Mouse (Mus musculus): ENCODE data around the gene Etl4. TPM values are rescaled to one million over a fixed set of nuclear protein-coding genes. Genes with fewer than 3 reads are reported as not detected.
A peak's percentile ranks its signal among the peaks of the same experiment; 100 is the strongest.

Gene Etl4
- polyA plus RNA-seq, 1 experiment from 2014 or later: 77.7 TPM

- in situ Hi-C loops (cut with MboI; ENCODE audit: low pct_unique_long_range_greater_than_20kb): loop anchor here (5.0 kb wide), 1 partner anchor 159 kb away; no protein-coding TSS in a partner anchor
- no peak for ATAC-seq
- no peak for DNase-seq (ENCODE audit: low read depth, low spot score)
- POLR2A ChIA-PET: interaction anchor here (1.0 kb wide), 1 partner anchor 11 kb away, joined by 6 read pairs; no protein-coding TSS in a partner anchor
- CTCF ChIA-PET: interaction anchor here (1.4 to 1.6 kb wide), 3 partner anchors 9 to 155 kb away, joined by 5 to 6 read pairs (median 5); no protein-coding TSS in a partner anchor
- H3K27me3 ChIP-seq: no peaks in the 10 kb centered on the region
- TF ChIP-seq CTCF (IDR thresholded peaks at IDR 0.05): no peak
Observed at GRCm38 (mm10) chr2:20518506-20518905, 608.9 kb downstream of the Etl4 start.

DNA sequence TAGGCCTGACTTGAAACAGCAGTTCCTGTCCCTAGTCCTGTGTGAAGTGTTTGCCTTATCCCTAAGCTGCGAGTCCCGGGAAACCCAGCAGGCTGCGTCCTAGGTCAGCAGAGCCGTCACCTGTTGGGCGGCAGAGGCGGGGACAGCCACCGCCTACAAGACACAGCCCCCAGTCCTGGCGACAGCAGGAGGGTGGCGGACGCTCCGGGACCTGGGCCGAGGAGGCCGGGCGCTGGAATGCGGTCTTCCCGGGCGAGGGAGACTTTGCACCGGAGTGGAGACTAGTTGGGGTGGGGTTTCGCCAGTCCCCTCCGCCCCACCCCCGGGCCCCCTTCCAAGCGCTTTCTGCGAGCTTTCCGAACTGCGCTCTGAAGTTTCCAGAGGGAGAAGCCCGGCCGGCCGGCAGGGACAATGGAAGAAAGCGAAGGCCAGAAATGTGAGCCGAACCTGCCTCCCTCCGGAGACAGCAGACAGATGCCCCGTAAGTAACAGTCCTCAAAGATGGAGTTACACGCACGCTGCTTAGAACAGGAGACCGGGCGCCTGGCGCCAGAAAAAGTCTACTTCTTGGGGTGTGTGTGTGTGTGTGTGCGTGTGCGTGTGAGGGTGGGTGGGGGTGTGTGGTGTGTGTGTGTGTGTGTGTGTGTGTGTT, 610.0 kb downstream of the Etl4 start:
- peak; percentile 47 for TF ChIP-seq CTCF (IDR thresholded peaks at IDR 0.05)
- POLR2A ChIA-PET: interaction anchor here (0.6 to 1.1 kb wide), 5 partner anchors 12 to 579 kb away, joined by 3 to 6 read pairs (median 4); no protein-coding TSS in a partner anchor
- CTCF ChIA-PET: interaction anchor here (0.9 to 1.5 kb wide), 4 partner anchors 8 to 154 kb away, joined by 3 to 7 read pairs (median 6); no protein-coding TSS in a partner anchor
- ATAC-seq: peak; percentile 62
- DNase-seq (ENCODE audit: low read depth, low spot score): no peak
- no peaks in the 10 kb centered on the region for H3K27me3 ChIP-seq
- in situ Hi-C loops (cut with MboI; ENCODE audit: low pct_unique_long_range_greater_than_20kb): loop anchor here (5.0 kb wide), 1 partner anchor 158 kb away; no protein-coding TSS in a partner anchor

DNA sequence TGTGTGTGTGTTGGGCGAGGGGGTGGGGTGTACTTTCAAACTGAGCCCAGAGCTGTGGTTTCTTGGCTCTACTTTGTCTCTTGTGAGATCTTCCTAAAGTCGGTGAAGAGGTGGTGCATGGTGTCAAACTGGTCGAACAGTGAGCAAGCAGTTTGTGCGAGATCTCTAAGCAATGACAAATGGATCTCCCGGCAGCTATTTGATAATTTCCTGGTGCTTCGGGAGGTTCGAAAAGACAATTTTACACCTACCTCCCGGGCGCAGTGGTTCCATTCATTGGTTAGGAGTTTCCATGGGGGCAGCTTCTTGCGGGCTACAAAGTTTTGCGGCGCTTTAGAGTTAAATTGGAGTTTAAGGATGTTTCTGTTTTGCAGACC, 610.5 kb downstream of the Etl4 start:
- POLR2A ChIA-PET: interaction anchor here (0.6 to 1.1 kb wide), 3 partner anchors 50 to 579 kb away, joined by 3 to 5 read pairs (median 3); no protein-coding TSS in a partner anchor
- ATAC-seq: no peak
- TF ChIP-seq CTCF (IDR thresholded peaks at IDR 0.05): no peak
- H3K27me3 ChIP-seq: no peaks in the 10 kb centered on the region
- in situ Hi-C loops (cut with MboI; ENCODE audit: low pct_unique_long_range_greater_than_20kb): no loop called here
- CTCF ChIA-PET: interaction anchor here (1.5 kb wide), 1 partner anchor 95 kb away, joined by 7 read pairs; no protein-coding TSS in a partner anchor
- no peak for DNase-seq (ENCODE audit: low read depth, low spot score)

GRCm38 (mm10) chr2:20520636-20521595, 611.3 kb downstream of the Etl4 start:
- ChIA-PET POLR2A (interaction anchor here (0.8 to 1.1 kb wide), 2 partner anchors 49 to 100 kb away, joined by 3 to 5 read pairs; no protein-coding TSS in a partner anchor), CTCF (interaction anchor here (1.2 kb wide), 1 partner anchor 95 kb away, joined by 3 read pairs; no protein-coding TSS in a partner anchor)
- no peaks in the 10 kb centered on the region for H3K27me3 ChIP-seq
- DNase-seq (ENCODE audit: low read depth, low spot score): peak; percentile 42
- TF ChIP-seq CTCF (IDR thresholded peaks at IDR 0.05): no peak
- in situ Hi-C loops (cut with MboI; ENCODE audit: low pct_unique_long_range_greater_than_20kb): no loop called here
- peak; percentile 38 for ATAC-seq

GRCm38 (mm10) chr2:20521686-20522285, 612.2 kb downstream of the Etl4 start:
- no peaks in the 10 kb centered on the region for H3K27me3 ChIP-seq
- in situ Hi-C loops (cut with MboI; ENCODE audit: low pct_unique_long_range_greater_than_20kb): no loop called here
- no peak for TF ChIP-seq CTCF (IDR thresholded peaks at IDR 0.05)
- ChIA-PET CTCF (interaction anchor here (1.2 kb wide), 1 partner anchor 94 kb away, joined by 3 read pairs; no protein-coding TSS in a partner anchor), POLR2A (no interaction called here)
- DNase-seq (ENCODE audit: low read depth, low spot score): no peak
- no peak for ATAC-seq

- no peaks in the 10 kb centered on the region for H3K27me3 ChIP-seq
- ATAC-seq: no peak
- ChIA-PET POLR2A (interaction anchor here (0.6 to 0.9 kb wide), 2 partner anchors 37 to 167 kb away, joined by 3 to 5 read pairs; no protein-coding TSS in a partner anchor), CTCF (interaction anchor here (1.6 to 2.2 kb wide), 2 partner anchors 20 to 150 kb away, joined by 5 to 7 read pairs; no protein-coding TSS in a partner anchor)
- in situ Hi-C loops (cut with MboI; ENCODE audit: low pct_unique_long_range_greater_than_20kb): no loop called here
- TF ChIP-seq CTCF (IDR thresholded peaks at IDR 0.05): no peak
- DNase-seq (ENCODE audit: low read depth, low spot score): no peak
Observed at GRCm38 (mm10) chr2:20523636-20524035, 614.1 kb downstream of the Etl4 start.

DNA sequence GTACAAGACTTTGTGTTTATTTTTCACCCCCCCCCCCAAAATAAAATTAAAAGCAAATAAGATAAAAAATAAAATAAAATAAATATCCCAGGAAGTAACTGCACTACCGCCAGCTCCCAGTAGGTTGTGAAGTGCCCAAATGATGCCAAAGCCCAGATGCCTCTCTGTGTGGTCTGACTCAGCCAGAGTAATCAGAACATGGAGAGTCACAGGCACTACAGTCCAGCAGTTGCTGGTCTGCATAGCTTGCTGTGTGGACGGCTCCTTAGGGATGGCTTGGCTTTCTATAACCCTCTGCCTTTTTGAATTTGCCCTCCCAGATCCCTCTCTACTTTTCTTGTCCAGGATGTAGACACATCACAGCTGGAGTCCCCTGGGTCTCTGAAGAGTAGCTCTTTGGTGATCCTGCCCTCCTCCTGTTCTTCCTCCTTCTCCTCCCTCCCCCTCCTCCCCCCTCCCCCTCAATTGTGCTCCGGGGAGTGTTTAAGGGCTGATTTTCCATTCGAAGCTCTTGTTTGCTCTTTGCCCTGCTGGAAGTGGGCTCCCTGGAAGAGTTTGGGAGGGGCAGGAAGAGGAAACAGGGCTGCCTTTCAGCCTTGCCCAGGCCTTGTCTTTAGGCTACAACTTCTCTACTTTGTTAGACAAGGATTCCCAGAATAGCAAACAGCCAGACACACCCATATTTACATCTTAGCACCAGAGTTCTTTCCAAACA, 616.5 kb downstream of the Etl4 start:
- peak; percentile 42 for TF ChIP-seq CTCF (IDR thresholded peaks at IDR 0.05)
- ATAC-seq (peak; percentile 80), DNase-seq (ENCODE audit: low read depth, low spot score) (no peak)
- CTCF ChIA-PET: interaction anchor here (0.9 to 1.5 kb wide), 4 partner anchors 9 to 662 kb away, joined by 3 to 4 read pairs (median 3); no protein-coding TSS in a partner anchor
- H3K27me3 ChIP-seq: no peaks in the 10 kb centered on the region
- POLR2A ChIA-PET: no interaction called here
- in situ Hi-C loops (cut with MboI; ENCODE audit: low pct_unique_long_range_greater_than_20kb): no loop called here

- ATAC-seq (no peak), DNase-seq (ENCODE audit: low read depth, low spot score) (no peak)
- POLR2A ChIA-PET: no interaction called here
- TF ChIP-seq CTCF (IDR thresholded peaks at IDR 0.05): no peak
- in situ Hi-C loops (cut with MboI; ENCODE audit: low pct_unique_long_range_greater_than_20kb): no loop called here
- CTCF ChIA-PET: no interaction called here
- H3K27me3 ChIP-seq: no peaks in the 10 kb centered on the region
Observed at GRCm38 (mm10) chr2:20526856-20527255, 617.3 kb downstream of the Etl4 start.

- TF ChIP-seq CTCF (IDR thresholded peaks at IDR 0.05): no peak
- POLR2A ChIA-PET: no interaction called here
- DNase-seq (ENCODE audit: low read depth, low spot score) (no peak), ATAC-seq (no peak)
- H3K27me3 ChIP-seq: no peaks in the 10 kb centered on the region
- in situ Hi-C loops (cut with MboI; ENCODE audit: low pct_unique_long_range_greater_than_20kb): no loop called here
- CTCF ChIA-PET: interaction anchor here (0.7 to 1.5 kb wide), 2 partner anchors 10 to 13 kb away, joined by 3 read pairs; no protein-coding TSS in a partner anchor
Observed at GRCm38 (mm10) chr2:20532623-20533022, 623.0 kb downstream of the Etl4 start.

All from Patski (cell line).